8 mouse cellular contexts compared by ENCODE assay signal in the genomic region with DNA sequence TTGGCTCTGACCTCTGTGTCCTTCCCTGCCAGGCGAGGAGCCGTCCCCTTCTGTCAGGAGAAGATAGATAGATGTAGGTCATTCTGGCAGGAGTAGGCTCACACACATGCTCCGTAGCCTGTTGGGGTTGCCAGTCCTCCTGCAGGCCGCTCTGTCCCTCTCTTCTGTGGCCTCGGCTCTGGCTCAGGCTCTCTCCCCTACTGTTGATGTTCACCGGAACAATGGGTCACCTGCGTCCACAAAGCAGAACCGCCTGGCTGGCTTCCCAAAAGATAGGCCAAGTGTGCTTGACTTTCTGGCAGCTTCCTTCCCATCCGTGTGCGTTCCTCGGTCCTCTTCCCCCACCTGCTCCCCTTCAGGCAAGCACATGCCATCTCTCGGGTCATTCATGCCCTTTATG. TPM values are rescaled to one million over a fixed set of nuclear protein-coding genes. Genes with fewer than 3 reads are reported as not detected.
DNase-seq lines count a peak whose midpoint lies in the region; ATAC-seq and TF ChIP-seq lines count a peak whose summit lies in the region.

No protein-coding gene starts in this region.

- TF ChIP-seq EP300 in heart, adult 2 months (IDR thresholded peaks at IDR 0.05; ENCODE audit: insufficient read depth, low read depth, low read length): peak; percentile 95

- no peak overlapping the region for H3K4me2 ChIP-seq in hindbrain, embryonic 14.5 days (replicated peaks)
- H3K4me2 ChIP-seq in hindbrain, embryonic 12.5 days (replicated peaks): no peak overlapping the region

- 65% methylated on average over 12 of the region's 12 CpGs for WGBS in hindbrain, embryonic 14.5 days
- WGBS in hindbrain, embryonic 12.5 days: 70% methylated on average over 12 of the region's 12 CpGs
- WGBS in heart, adult 2 months: 16% methylated on average over 12 of the region's 12 CpGs

- no peak for ATAC-seq in hindbrain, embryonic 14.5 days (ENCODE audit: low FRiP score)
- no peak for ATAC-seq in hindbrain, embryonic 12.5 days (ENCODE audit: low FRiP score)
- no peak for ATAC-seq in megakaryocyte progenitor cell, adult 5-6 weeks (replicated peaks; ENCODE audit: poor library complexity)

- H3K4me3 ChIP-seq in hindbrain, embryonic 14.5 days (replicated peaks; ENCODE audit: low read length): no peak overlapping the region
- no peak overlapping the region for H3K4me3 ChIP-seq in hindbrain, embryonic 12.5 days
- H3K4me3 ChIP-seq in heart, adult 2 months: no peak overlapping the region

- H3K27me3 ChIP-seq in hindbrain, embryonic 14.5 days (ENCODE audit: control insufficient read depth, insufficient read depth, low read length): no peaks in the 10 kb centered on the region
- no peaks in the 10 kb centered on the region for H3K27me3 ChIP-seq in hindbrain, embryonic 12.5 days
- no peaks in the 10 kb centered on the region for H3K27me3 ChIP-seq in heart, adult 2 months (ENCODE audit: control insufficient read depth, insufficient read depth, low read length)

- TF ChIP-seq POLR2A in heart, adult 2 months (IDR thresholded peaks at IDR 0.05; ENCODE audit: insufficient read depth, low read depth, low read length): no peak

- H3K79me2 ChIP-seq in heart, adult 2 months (replicated peaks; ENCODE audit: control insufficient read depth, insufficient read depth, low read length): no peaks in the 10 kb centered on the region

- H3K9ac ChIP-seq in hindbrain, embryonic 14.5 days: no peak overlapping the region
- H3K9ac ChIP-seq in hindbrain, embryonic 12.5 days: no peak overlapping the region
- no peak overlapping the region for H3K9ac ChIP-seq in heart, adult 2 months (ENCODE audit: low read depth, low read length)

- H3K36me3 ChIP-seq in hindbrain, embryonic 14.5 days (replicated peaks; ENCODE audit: control insufficient read depth, insufficient read depth): peaks cover 15% of the 10 kb centered on the region; the same call in 1 of the 2 replicates
- H3K36me3 ChIP-seq in hindbrain, embryonic 12.5 days: peaks cover 25% of the 10 kb centered on the region
- peaks cover 8% of the 10 kb centered on the region for H3K36me3 ChIP-seq in heart, adult 2 months (ENCODE audit: control insufficient read depth, insufficient read depth, low read length)

- intact Hi-C loops in heart, adult 2 months (cut with DNase I): loop anchor here (2.0 kb wide), 2 partner anchors 57 to 231 kb away; partner anchors contain the start of gene Frmd6

- peak; percentile 17; the same call in 1 of the 2 replicates for TF ChIP-seq CTCF in heart, adult 2 months (IDR thresholded peaks at IDR 0.05)

- no peak for DNase-seq in hindbrain, embryonic 14.5 days (ENCODE audit: low spot score)
- peak; percentile 76 for DNase-seq in adrenal gland, postnatal 14 days
- DNase-seq in heart, adult 2 months: peak; percentile 75 to 86
- DNase-seq in kidney, postnatal 4 days: peak; percentile 19 to 31
- DNase-seq in retina, embryonic 14.5 days (ENCODE audit: low spot score): no peak
- no peak for DNase-seq in right cerebral cortex, adult 18-20 months

- H3K4me1 ChIP-seq in hindbrain, embryonic 14.5 days (replicated peaks; ENCODE audit: control insufficient read depth, insufficient read depth, low read length): peaks cover 5% of the 10 kb centered on the region; the same call in 1 of the 2 replicates
- no peaks in the 10 kb centered on the region for H3K4me1 ChIP-seq in hindbrain, embryonic 12.5 days
- peaks cover 16% of the 10 kb centered on the region for H3K4me1 ChIP-seq in heart, adult 2 months (ENCODE audit: control insufficient read depth, insufficient read depth, low read length)

- H3K9me3 ChIP-seq in hindbrain, embryonic 14.5 days (ENCODE audit: control insufficient read depth, low read length): no peaks in the 10 kb centered on the region
- no peaks in the 10 kb centered on the region for H3K9me3 ChIP-seq in hindbrain, embryonic 12.5 days (replicated peaks)

- peak overlapping the region; percentile 54 for H3K27ac ChIP-seq in hindbrain, embryonic 14.5 days
- no peak overlapping the region for H3K27ac ChIP-seq in hindbrain, embryonic 12.5 days
- peak overlapping the region; percentile 77 for H3K27ac ChIP-seq in heart, adult 2 months

RNA-seq across cellular contexts. Expression of gene Frmd6, which starts 56.0 kb away (rescaled TPM):
- polyA plus RNA-seq in hindbrain, embryonic 14.5 days (2014; fragmentation: Nextera tagmentation; extraction: Ambion mirVana): 9.5 and 10.6 TPM in 2 replicates
- 28.2 and 33.3 TPM in 2 replicates for polyA plus RNA-seq in hindbrain, embryonic 12.5 days (2016; fragmentation: Nextera tagmentation; extraction: Ambion mirVana)
- total RNA-seq in adrenal gland, postnatal 14 days (2021): 44.9 and 45.1 TPM in 2 replicates
- total RNA-seq in heart, adult 2 months (2021): 10 to 100 TPM; 31.4 to 33.2 TPM
- polyA plus RNA-seq in heart, adult 2 months (2012; rRNA removed): 17.3 and 28.7 TPM in 2 replicates
- total RNA-seq in megakaryocyte progenitor cell, adult 5-6 weeks (2015): 4.8 and 8.8 TPM in 2 replicates
- total RNA-seq in megakaryocyte progenitor cell, adult 5-6 weeks (2017): 3.9 and 7.4 TPM in 2 replicates

RNA-seq across cellular contexts. Expression of gene Actr10, which starts 56.3 kb away (rescaled TPM):
- 220 and 224 TPM in 2 replicates for polyA plus RNA-seq in hindbrain, embryonic 14.5 days (2014; fragmentation: Nextera tagmentation; extraction: Ambion mirVana)
- 228 and 246 TPM in 2 replicates for polyA plus RNA-seq in hindbrain, embryonic 12.5 days (2016; fragmentation: Nextera tagmentation; extraction: Ambion mirVana)
- 184 and 197 TPM in 2 replicates for total RNA-seq in adrenal gland, postnatal 14 days (2021)
- 100 to 1,000 TPM; 111 to 134 TPM for total RNA-seq in heart, adult 2 months (2021)
- 30.0 and 66.9 TPM in 2 replicates for polyA plus RNA-seq in heart, adult 2 months (2012; rRNA removed)
- total RNA-seq in megakaryocyte progenitor cell, adult 5-6 weeks (2015): 92.6 and 131 TPM in 2 replicates
- total RNA-seq in megakaryocyte progenitor cell, adult 5-6 weeks (2017): 47.2 and 60.3 TPM in 2 replicates

Comparison
In these comparisons a context has a peak if more than half of its experiments do, and no peak if none do; other contexts are left out.
1. DNase-seq: peak in adrenal gland, postnatal 14 days (single experiment), heart, adult 2 months (2 of 2) and kidney, postnatal 4 days (2 of 2); none in hindbrain, embryonic 14.5 days (single experiment), retina, embryonic 14.5 days (single experiment) and right cerebral cortex, adult 18-20 months (single experiment).